Mouse (Mus musculus): ENCODE data around the gene Angpt4.

GRCm38 (mm10) chr2:151969396-151969795, 58.4 kb downstream of the Angpt4 start:
- TF ChIP-seq POLR2A (IDR thresholded peaks at IDR 0.05; ENCODE audit: insufficient read depth, low read length) (no peak), CTCF (IDR thresholded peaks at IDR 0.05; ENCODE audit: low read depth, low read length) (no peak), EP300 (IDR thresholded peaks at IDR 0.05; ENCODE audit: insufficient read depth, low read depth, low read length) (no peak)
